Mouse (Mus musculus) spleen, adult 2 months (tissue): Measurements from ENCODE around the gene Ufsp1. TPM values are rescaled to one million over a fixed set of nuclear protein-coding genes. Genes with fewer than 3 reads are reported as not detected.
"Not testable (repeated sequence)": the region's sequence is repeated elsewhere in the genome, so short reads cannot be mapped to it uniquely, and the experiment has no call there.

ENCODE experiments used
- DNase-seq, 2 experiments: peaks; one replicate each; pipeline versions ENCODE4 v3.0.0 to v3.0.0-alpha.2; 2012 to 2021; ENCODE audit warnings: low spot score in 2 of 2, low read depth in 1 of 2
- H3K27ac ChIP-seq: fragments of 200-500 bp; 2 replicates; pipeline ENCODE4 v1.5.1; 2012; ENCODE audit warnings: low read length, inconsistent platforms; ENCODE audit not compliant: insufficient read depth
- H3K27me3 ChIP-seq: fragments of 200-500 bp; 2 replicates; pipeline ENCODE4 v1.6.1; 2012; ENCODE audit warnings: mild to moderate bottlenecking, moderate library complexity, low read length, inconsistent platforms; ENCODE audit not compliant: control insufficient read depth, insufficient read depth
- H3K36me3 ChIP-seq: fragments of 200-500 bp; 2 replicates; pipeline ENCODE4 v1.6.1; 2012; ENCODE audit warnings: mild to moderate bottlenecking, low read length, inconsistent platforms; ENCODE audit not compliant: control insufficient read depth, insufficient read depth
- H3K4me1 ChIP-seq: fragments of 200-500 bp; 2 replicates; pipeline ENCODE4 v1.6.1; 2011; ENCODE audit warnings: inconsistent platforms; ENCODE audit not compliant: control insufficient read depth, insufficient read depth, insufficient read length
- H3K4me3 ChIP-seq: fragments of 200-500 bp; 2 replicates; pipeline ENCODE4 v1.5.1; 2011; ENCODE audit warnings: mild to moderate bottlenecking, inconsistent platforms; ENCODE audit not compliant: insufficient read depth, insufficient read length; ENCODE audit errors: extremely low read depth
- CTCF ChIP-seq: fragments of 200-500 bp; IDR thresholded peaks from 2 replicates; pipeline ENCODE4 v1.5.1; 2011; ENCODE audit warnings: mild to moderate bottlenecking, inconsistent platforms; ENCODE audit not compliant: insufficient read depth, insufficient read length, insufficient replicate concordance; ENCODE audit errors: extremely low read depth
- POLR2A ChIP-seq: fragments of 200-500 bp; IDR thresholded peaks from 2 replicates; pipeline ENCODE4 v1.6.1; 2011; ENCODE audit warnings: low read depth, low read length, inconsistent platforms
- WGBS: fragments of 180-500 bp; shearing (Covaris S2); methylation state at CpG from one replicate; pipeline ENCODE4 v1.1.7; 2018; 5-methylcytosine and 5-hydroxymethylcytosine counted together
- polyA plus RNA-seq: library from polyadenylated mRNA; depleted of rRNA; stranded (reverse); fragments of >200 nt; gene quantifications from 2 replicates; pipeline ENCODE4 v1.2.3, GENCODE M21; 2012; rRNA removed

The Ufsp1 gene
- 10.3 and 11.1 TPM in 2 replicates for polyA plus RNA-seq

DNA sequence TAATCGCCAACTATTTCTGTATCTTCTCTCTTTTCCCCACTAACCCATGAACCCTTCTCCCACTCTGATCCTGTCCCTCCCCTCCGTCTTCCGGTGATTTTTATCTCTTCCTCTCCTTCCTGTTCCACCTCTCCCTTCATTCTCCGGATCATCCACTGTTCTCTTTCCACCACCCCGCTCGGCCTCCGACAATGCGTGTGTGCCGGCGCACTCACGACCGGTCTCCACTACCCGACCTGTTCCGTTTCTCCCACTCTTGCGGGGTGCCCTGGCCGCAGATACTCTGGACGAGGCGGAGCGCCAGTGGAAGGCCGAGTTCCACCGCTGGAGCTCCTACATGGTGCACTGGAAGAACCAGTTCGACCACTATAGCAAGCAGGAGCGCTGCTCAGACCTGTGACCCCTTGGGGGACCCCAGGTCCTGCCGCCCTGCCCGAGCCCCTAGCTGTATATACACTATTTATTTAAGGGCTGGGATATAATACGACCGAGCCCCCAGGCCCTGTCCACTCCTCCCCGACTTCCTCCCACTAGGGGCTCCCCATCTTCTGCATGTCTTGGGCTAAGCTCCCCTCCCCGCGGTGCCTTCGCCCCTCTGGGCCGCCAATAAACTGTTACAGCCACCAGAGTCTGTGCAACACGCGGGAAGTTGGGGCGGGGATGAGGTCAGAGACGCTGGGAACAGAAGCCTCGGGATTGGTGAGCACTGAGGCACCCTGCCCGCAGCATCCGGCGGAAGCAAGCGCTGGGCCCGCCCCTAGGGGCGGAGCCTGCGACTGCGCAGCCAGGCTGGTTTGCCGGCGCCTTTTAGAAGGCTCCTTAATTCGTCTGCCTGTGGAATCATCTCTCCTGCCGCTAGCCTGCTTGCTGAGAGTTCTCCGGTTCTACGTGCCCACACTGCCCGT is at the start of gene Ufsp1:
Ufsp1 (plus strand) TSS at position 791 of the 905 bp plus-strand sequence.
- H3K27me3 ChIP-seq = peaks cover 5% of the 10 kb centered on the region
- DNase-seq = peak; percentile 86 to 92
- H3K4me1 ChIP-seq = peaks cover 10% of the 10 kb centered on the region; the same call in 1 of the 2 replicates
- H3K4me3 ChIP-seq = peak within 1 kb of the TSS; percentile 79
- TF ChIP-seq POLR2A (peak; percentile 72), CTCF (no peak)
- WGBS = under 1% methylated on average over 52 of the region's 52 CpGs
- H3K27ac ChIP-seq = peak within 1 kb of the TSS; percentile 70
- peaks cover 34% of the 10 kb centered on the region for H3K36me3 ChIP-seq

DNA sequence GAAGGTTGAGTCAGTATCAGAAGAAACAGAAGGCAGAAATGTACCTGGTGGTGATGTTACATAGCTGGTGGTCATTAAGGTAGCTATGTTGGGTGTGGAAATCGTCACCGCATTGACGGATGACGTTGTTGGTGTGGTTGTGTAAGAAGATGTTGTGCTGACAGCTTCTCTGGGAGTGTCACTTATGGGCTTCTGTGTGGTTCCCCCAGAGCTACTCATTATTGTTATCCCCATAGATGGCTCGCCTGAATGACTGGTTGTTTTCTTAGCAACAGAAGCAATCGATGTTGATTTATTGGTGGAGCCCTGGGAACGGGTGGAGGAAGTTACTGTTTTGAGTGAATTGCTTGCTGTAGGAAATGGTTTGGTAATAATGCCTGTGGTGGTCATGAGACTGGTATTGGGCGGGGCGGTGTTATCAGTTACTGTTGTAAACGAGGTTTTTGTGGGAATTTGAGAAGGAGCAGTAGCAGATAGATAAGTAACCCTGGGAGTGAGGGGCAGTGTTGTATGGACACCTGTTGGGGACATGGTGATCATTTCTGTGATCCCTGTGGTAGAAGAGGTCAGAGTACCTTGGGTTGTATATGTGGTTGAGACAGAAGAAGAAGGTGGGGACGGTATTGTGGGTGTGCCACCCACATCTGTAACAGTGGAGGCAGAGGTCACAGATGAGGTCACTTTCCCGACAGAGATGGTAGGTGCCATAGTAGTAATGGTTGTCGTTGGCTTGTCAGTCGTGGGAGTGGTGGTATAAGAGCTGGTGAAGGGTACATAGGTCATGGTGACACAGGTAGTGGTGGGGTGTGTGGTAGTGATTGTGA is 30.3 kb upstream of the Ufsp1 start:
- WGBS = 59% methylated on average over 14 of the region's 14 CpGs
- no peak overlapping the region for H3K4me3 ChIP-seq
- no peaks in the 10 kb centered on the region for H3K27me3 ChIP-seq
- peaks cover 7% of the 10 kb centered on the region; the same call in 1 of the 2 replicates for H3K4me1 ChIP-seq
- DNase-seq = no peak
- TF ChIP-seq POLR2A (no peak), CTCF (no peak)
- H3K27ac ChIP-seq = no peak overlapping the region
- no peaks in the 10 kb centered on the region for H3K36me3 ChIP-seq

DNA sequence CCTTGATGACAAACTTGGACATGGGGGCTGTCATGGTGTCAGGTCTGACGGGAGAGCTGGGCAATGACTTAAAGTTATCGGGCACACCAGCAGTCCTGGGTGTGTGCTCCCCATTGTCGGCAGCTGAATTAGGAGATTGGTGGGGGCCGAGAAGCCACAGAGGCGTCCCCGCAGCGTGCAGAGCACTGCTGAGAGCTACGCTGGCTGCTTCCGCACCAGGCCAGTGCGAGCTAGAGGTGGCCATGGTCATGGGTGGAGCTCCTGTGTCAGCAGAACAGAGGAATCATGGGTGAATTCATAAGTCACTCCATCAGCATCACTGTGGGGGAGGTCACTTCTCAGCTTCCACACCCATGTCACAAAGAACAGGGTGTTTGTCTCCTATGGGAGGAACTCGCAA is 29.6 kb upstream of the Ufsp1 start:
- Histone ChIP-seq H3K4me3 (no peak overlapping the region), H3K27ac (no peak overlapping the region), H3K36me3 (no peaks in the 10 kb centered on the region), H3K4me1 (peaks cover 7% of the 10 kb centered on the region; the same call in 1 of the 2 replicates), H3K27me3 (no peaks in the 10 kb centered on the region)
- 81% methylated on average over 11 of the region's 11 CpGs for WGBS
- TF ChIP-seq CTCF (no peak), POLR2A (no peak)
- no peak for DNase-seq

DNA sequence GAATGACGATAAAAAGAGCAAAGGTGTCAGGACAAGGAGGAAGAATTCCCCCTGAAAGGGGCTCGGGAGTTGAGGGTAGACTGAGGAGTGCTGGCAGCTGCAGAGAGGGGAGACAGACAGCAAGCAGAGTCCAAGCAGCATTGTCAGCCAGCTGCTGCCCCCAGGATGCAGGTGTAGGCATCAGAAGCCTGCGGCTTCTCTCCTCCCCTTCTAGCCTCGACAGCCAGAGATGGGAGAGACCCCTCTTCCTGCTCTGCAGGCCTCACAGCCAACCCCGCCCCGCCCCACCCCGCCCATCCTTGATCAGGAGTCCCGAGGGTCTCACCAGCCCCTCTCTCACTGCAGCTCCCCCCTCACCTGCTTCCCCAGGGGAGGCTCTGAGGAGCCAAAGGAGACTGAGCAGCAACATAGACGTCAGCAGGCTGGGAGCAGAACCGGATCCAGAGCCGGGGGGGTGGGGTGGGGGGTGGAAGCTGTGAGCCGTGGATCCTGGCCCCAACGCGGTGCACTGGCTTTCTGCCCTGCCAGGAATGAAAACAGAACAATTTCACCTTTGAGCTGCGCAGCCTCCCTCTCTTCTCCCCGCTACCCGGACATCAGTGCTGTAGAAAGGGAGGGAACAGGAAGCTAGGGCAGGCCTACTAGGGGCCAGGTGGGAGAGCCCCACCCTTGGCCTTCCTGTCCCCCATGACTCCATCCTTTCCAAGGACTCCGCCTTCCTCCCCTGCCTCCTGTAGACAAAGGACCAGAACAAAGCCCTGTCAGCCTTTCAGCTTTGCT is 26.1 kb upstream of the Ufsp1 start:
- 0 out of 2 replicates have a peak overlapping the region, but pooled peaks have one; percentile 4 for H3K27ac ChIP-seq
- peak overlapping the region; percentile 41 for H3K4me3 ChIP-seq
- DNase-seq = peak in 1 of 2 experiments; percentile 53
- no peak for TF ChIP-seq POLR2A
- no peak for TF ChIP-seq CTCF
- 3% methylated on average over 17 of the region's 18 CpGs for WGBS
- peaks cover 7% of the 10 kb centered on the region; the same call in 1 of the 2 replicates for H3K4me1 ChIP-seq
- H3K27me3 ChIP-seq = no peaks in the 10 kb centered on the region
- no peaks in the 10 kb centered on the region for H3K36me3 ChIP-seq

DNA sequence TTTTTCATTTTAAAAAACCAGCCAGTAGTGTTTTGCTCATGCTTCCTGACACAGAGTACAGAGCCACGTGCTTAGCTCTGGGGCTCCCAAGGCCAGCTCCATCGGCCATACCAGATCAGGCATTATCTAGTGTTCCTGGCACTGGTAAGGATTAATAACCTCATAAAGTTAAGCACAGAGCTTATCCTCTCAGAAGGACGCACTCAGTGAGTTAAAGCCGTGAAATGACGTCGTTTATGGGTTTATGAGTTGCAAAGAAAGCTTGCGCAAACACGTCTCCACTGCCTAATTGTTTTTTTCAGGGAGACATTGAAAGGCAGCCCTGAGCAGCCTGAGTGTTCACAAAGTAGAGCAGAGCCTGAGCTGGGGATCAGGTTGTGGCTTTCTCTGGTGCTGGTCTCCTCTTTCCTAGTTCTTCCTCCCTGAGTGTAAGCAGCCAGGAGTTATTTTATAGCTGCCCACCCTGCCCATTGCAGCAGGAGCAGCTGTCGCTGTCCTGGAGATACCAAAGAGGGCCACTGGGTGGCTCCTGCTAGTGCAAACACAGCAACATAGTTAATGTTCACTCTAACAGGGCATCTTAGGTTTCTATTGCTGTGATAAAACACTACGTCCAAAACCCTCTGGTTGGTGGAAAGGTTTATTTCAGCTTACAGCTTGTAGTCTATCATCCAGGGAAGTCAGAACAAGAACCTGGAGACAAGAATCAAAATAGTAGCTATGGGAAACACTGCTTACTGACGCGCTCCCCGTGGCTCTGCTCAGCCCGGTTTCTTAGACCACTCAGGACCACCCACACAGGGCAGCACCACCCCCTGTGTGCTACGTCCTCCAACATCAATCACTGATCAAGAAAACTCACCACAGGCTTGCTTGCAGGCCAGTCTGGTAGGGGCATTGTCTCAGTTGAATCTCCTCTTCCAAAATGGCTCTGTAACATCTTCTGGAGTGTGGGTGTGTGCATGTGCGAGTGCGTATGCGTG is 16.8 kb upstream of the Ufsp1 start:
- no peak for DNase-seq
- TF ChIP-seq CTCF (peak; percentile 1; the same call in 1 of the 2 replicates), POLR2A (no peak)
- no peaks in the 10 kb centered on the region for H3K4me1 ChIP-seq
- no peaks in the 10 kb centered on the region for H3K36me3 ChIP-seq
- 64% methylated on average over 18 of the region's 18 CpGs for WGBS
- no peaks in the 10 kb centered on the region for H3K27me3 ChIP-seq
- no peak overlapping the region for H3K4me3 ChIP-seq
- H3K27ac ChIP-seq = no peak overlapping the region

DNA sequence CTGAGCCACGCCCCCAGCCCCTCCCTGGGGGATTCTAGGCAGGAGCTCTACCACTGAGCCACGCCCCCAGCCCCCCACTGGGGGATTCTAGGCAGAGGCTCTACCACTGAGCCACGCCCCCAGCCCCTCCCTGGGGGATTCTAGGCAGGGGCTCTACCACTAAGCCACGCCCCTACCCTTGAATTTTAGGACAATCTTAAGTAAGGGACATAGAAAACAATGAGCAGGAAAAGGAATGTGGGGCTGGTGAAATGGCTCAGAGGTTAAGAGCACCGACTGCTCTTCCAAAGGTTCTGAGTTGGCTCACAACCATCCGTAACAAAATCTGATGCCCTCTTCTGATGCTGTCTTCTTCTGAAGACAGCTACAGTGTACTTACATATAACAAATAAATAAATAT is 10.0 kb upstream of the Ufsp1 start:
- H3K4me3 ChIP-seq, H3K36me3 ChIP-seq, H3K4me1 ChIP-seq, DNase-seq, H3K27ac ChIP-seq: not testable (repeated sequence)
- peaks cover 14% of the 10 kb centered on the region for H3K27me3 ChIP-seq
- 89% methylated on average over 6 of the region's 6 CpGs for WGBS
